Mouse (Mus musculus): ENCODE results near the gene Bnc2. TPM values are rescaled to one million over a fixed set of nuclear protein-coding genes. Genes with fewer than 3 reads are reported as not detected.

Gene Bnc2
- polyA plus RNA-seq, 1 experiment from 2014 or later: 14.0 TPM

- no peaks in the 10 kb centered on the region for H3K27me3 ChIP-seq (ENCODE audit: control insufficient read depth, insufficient read depth, low read length)
- WGBS: 61% methylated on average over 6 of the region's 6 CpGs
- H3K4me1 ChIP-seq (ENCODE audit: control insufficient read depth, insufficient read depth, low read length): no peaks in the 10 kb centered on the region
- no peaks in the 10 kb centered on the region for H3K9me3 ChIP-seq (ENCODE audit: control insufficient read depth, low read length)
- no peak overlapping the region for H3K9ac ChIP-seq (ENCODE audit: low read depth, low read length)
- no peaks in the 10 kb centered on the region for H3K36me3 ChIP-seq (ENCODE audit: control insufficient read depth, insufficient read depth, low read length)
- no peak for ATAC-seq (ENCODE audit: low FRiP score, low TSS enrichment)
- H3K4me2 ChIP-seq (replicated peaks; ENCODE audit: low read depth, low read length): no peak overlapping the region
- H3K27ac ChIP-seq (ENCODE audit: low read depth, low read length): no peak overlapping the region
- H3K4me3 ChIP-seq (ENCODE audit: low read length): no peak overlapping the region
Measured at GRCm38 (mm10) chr4:84269845-84270244, 405.2 kb downstream of the Bnc2 start.

- H3K36me3 ChIP-seq (ENCODE audit: control insufficient read depth, insufficient read depth, low read length): no peaks in the 10 kb centered on the region
- no peak overlapping the region for H3K4me3 ChIP-seq (ENCODE audit: low read length)
- no peaks in the 10 kb centered on the region for H3K9me3 ChIP-seq (ENCODE audit: control insufficient read depth, low read length)
- no peak overlapping the region for H3K4me2 ChIP-seq (replicated peaks; ENCODE audit: low read depth, low read length)
- H3K9ac ChIP-seq (ENCODE audit: low read depth, low read length): no peak overlapping the region
- H3K27ac ChIP-seq (ENCODE audit: low read depth, low read length): no peak overlapping the region
- H3K27me3 ChIP-seq (ENCODE audit: control insufficient read depth, insufficient read depth, low read length): no peaks in the 10 kb centered on the region
- no peaks in the 10 kb centered on the region for H3K4me1 ChIP-seq (ENCODE audit: control insufficient read depth, insufficient read depth, low read length)
- no peak for ATAC-seq (ENCODE audit: low FRiP score, low TSS enrichment)
- whole genome bisulfite sequencing: 91% methylated on average over 2 of the region's 2 CpGs
Measured at GRCm38 (mm10) chr4:84247356-84247755, 427.7 kb downstream of the Bnc2 start.

GRCm38 (mm10) chr4:84232346-84232745, 442.7 kb downstream of the Bnc2 start:
- no peak overlapping the region for H3K4me2 ChIP-seq (replicated peaks; ENCODE audit: low read depth, low read length)
- H3K36me3 ChIP-seq (ENCODE audit: control insufficient read depth, insufficient read depth, low read length): no peaks in the 10 kb centered on the region
- H3K27me3 ChIP-seq (ENCODE audit: control insufficient read depth, insufficient read depth, low read length): no peaks in the 10 kb centered on the region
- H3K4me1 ChIP-seq (ENCODE audit: control insufficient read depth, insufficient read depth, low read length): no peaks in the 10 kb centered on the region
- H3K27ac ChIP-seq (ENCODE audit: low read depth, low read length): no peak overlapping the region
- no peaks in the 10 kb centered on the region for H3K9me3 ChIP-seq (ENCODE audit: control insufficient read depth, low read length)
- WGBS: 74% methylated on average over 7 of the region's 7 CpGs
- H3K4me3 ChIP-seq (ENCODE audit: low read length): no peak overlapping the region
- no peak for ATAC-seq (ENCODE audit: low FRiP score, low TSS enrichment)
- H3K9ac ChIP-seq (ENCODE audit: low read depth, low read length): no peak overlapping the region

GRCm38 (mm10) chr4:84231251-84231650, 443.8 kb downstream of the Bnc2 start:
- WGBS: 85% methylated on average over 2 of the region's 2 CpGs
- Histone ChIP-seq H3K9ac (ENCODE audit: low read depth, low read length) (no peak overlapping the region), H3K27ac (ENCODE audit: low read depth, low read length) (no peak overlapping the region), H3K27me3 (ENCODE audit: control insufficient read depth, insufficient read depth, low read length) (no peaks in the 10 kb centered on the region), H3K36me3 (ENCODE audit: control insufficient read depth, insufficient read depth, low read length) (no peaks in the 10 kb centered on the region), H3K4me2 (replicated peaks; ENCODE audit: low read depth, low read length) (no peak overlapping the region), H3K9me3 (ENCODE audit: control insufficient read depth, low read length) (no peaks in the 10 kb centered on the region), H3K4me1 (ENCODE audit: control insufficient read depth, insufficient read depth, low read length) (no peaks in the 10 kb centered on the region), H3K4me3 (ENCODE audit: low read length) (no peak overlapping the region)
- ATAC-seq (ENCODE audit: low FRiP score, low TSS enrichment): no peak

- Histone ChIP-seq H3K36me3 (ENCODE audit: control insufficient read depth, insufficient read depth, low read length) (no peaks in the 10 kb centered on the region), H3K4me2 (replicated peaks; ENCODE audit: low read depth, low read length) (no peak overlapping the region), H3K27me3 (ENCODE audit: control insufficient read depth, insufficient read depth, low read length) (no peaks in the 10 kb centered on the region), H3K9ac (ENCODE audit: low read depth, low read length) (no peak overlapping the region), H3K9me3 (ENCODE audit: control insufficient read depth, low read length) (no peaks in the 10 kb centered on the region), H3K27ac (ENCODE audit: low read depth, low read length) (no peak overlapping the region; the same call in 1 of the 2 replicates), H3K4me3 (ENCODE audit: low read length) (no peak overlapping the region), H3K4me1 (ENCODE audit: control insufficient read depth, insufficient read depth, low read length) (no peaks in the 10 kb centered on the region)
- WGBS: 77% methylated on average over 10 of the region's 10 CpGs
- no peak for ATAC-seq (ENCODE audit: low FRiP score, low TSS enrichment)
Measured at GRCm38 (mm10) chr4:84229189-84229960, 445.7 kb downstream of the Bnc2 start.

- H3K9ac ChIP-seq (ENCODE audit: low read depth, low read length): no peak overlapping the region
- H3K4me3 ChIP-seq (ENCODE audit: low read length): no peak overlapping the region
- no peak overlapping the region for H3K27ac ChIP-seq (ENCODE audit: low read depth, low read length)
- WGBS: 86% methylated on average over 5 of the region's 5 CpGs
- H3K4me1 ChIP-seq (ENCODE audit: control insufficient read depth, insufficient read depth, low read length): no peaks in the 10 kb centered on the region
- ATAC-seq (ENCODE audit: low FRiP score, low TSS enrichment): no peak
- H3K36me3 ChIP-seq (ENCODE audit: control insufficient read depth, insufficient read depth, low read length): no peaks in the 10 kb centered on the region
- H3K27me3 ChIP-seq (ENCODE audit: control insufficient read depth, insufficient read depth, low read length): no peaks in the 10 kb centered on the region
- no peaks in the 10 kb centered on the region for H3K9me3 ChIP-seq (ENCODE audit: control insufficient read depth, low read length)
- no peak overlapping the region for H3K4me2 ChIP-seq (replicated peaks; ENCODE audit: low read depth, low read length)
Measured at GRCm38 (mm10) chr4:84228551-84228950, 446.5 kb downstream of the Bnc2 start.

Other genes with a start within 250 kb of the Bnc2 start
- 14.2 and 14.5 TPM in 2 replicates for gene Cntln, start 209.0 kb upstream of the Bnc2 start, polyA plus RNA-seq (2014; fragmentation: Nextera tagmentation; extraction: Ambion mirVana)

Measured in kidney, embryonic 14.5 days (tissue).